Mouse (Mus musculus): Measurements from ENCODE around the gene Gm3376. TPM values are rescaled to one million over a fixed set of nuclear protein-coding genes. Genes with fewer than 3 reads are reported as not detected.
"Not testable (repeated sequence)": the region's sequence is repeated elsewhere in the genome, so short reads cannot be mapped to it uniquely, and the experiment has no call there.

The Gm3376 gene
- not detected in 2 replicates for polyA plus RNA-seq (2015; fragmentation: Nextera tagmentation; extraction: Ambion mirVana)

GRCm38 (mm10) chrY:3771373-3771772 lies at the start of gene Gm3376:
Gm3376 (plus strand) TSS chrY:3771673.
- not testable (repeated sequence) for H3K27ac ChIP-seq; H3K9me3 ChIP-seq (replicated peaks); H3K4me2 ChIP-seq; H3K4me3 ChIP-seq (replicated peaks); H3K4me1 ChIP-seq; H3K9ac ChIP-seq; H3K27me3 ChIP-seq; H3K36me3 ChIP-seq; ATAC-seq (replicated peaks; ENCODE audit: low FRiP score)
- no CpG with 5 or more reads among the region's 9 CpGs for WGBS

Measured in kidney, embryonic 15.5 days (tissue).